Mouse (Mus musculus) CH12.LX (cell line): ENCODE measurements around the gene Gpx5.

Experiments
- CHD2 ChIP-seq: IDR thresholded peaks from 2 replicates; pipeline ENCODE4 v1.6.1; 2011; ENCODE audit warnings: low read length, improper control_type of control experiment
- CTCF ChIP-seq, 2 experiments: IDR thresholded peaks in 1 of 2; conservative IDR thresholded peaks in 1 of 2; 2 replicates each; pipeline ENCODE4 v1.5.1; 2011 to 2012; ENCODE audit warnings: low read depth in 2 of 2, low read length in 2 of 2, improper control_type of control experiment in 1 of 2, inconsistent platforms in 1 of 2, mild to moderate bottlenecking in 1 of 2, moderate library complexity in 1 of 2
- EP300 ChIP-seq: IDR thresholded peaks from 2 replicates; pipeline ENCODE4 v1.6.1; 2011; ENCODE audit warnings: low read length, improper control_type of control experiment
- MAX ChIP-seq: IDR thresholded peaks from 2 replicates; pipeline ENCODE4 v1.6.1; 2011; ENCODE audit warnings: low read length, improper control_type of control experiment
- MYC ChIP-seq: IDR thresholded peaks from 2 replicates; pipeline ENCODE4 v1.6.1; 2011; ENCODE audit warnings: low read depth, mild to moderate bottlenecking, improper control_type of control experiment, low read length
- POLR2A ChIP-seq: IDR thresholded peaks from 2 replicates; pipeline ENCODE4 v1.6.1; 2011; ENCODE audit warnings: low read depth, mild to moderate bottlenecking, improper control_type of control experiment, low read length
- POLR2AphosphoS2 ChIP-seq: IDR thresholded peaks from 2 replicates; pipeline ENCODE4 v1.6.1; 2011; ENCODE audit warnings: low read depth, low read length, improper control_type of control experiment
- SMC3 ChIP-seq: IDR thresholded peaks from 2 replicates; pipeline ENCODE4 v1.6.1; 2011; ENCODE audit warnings: low read depth, low read length, improper control_type of control experiment
- TCF12 ChIP-seq: IDR thresholded peaks from 2 replicates; pipeline ENCODE4 v1.6.1; 2014; ENCODE audit warnings: low read depth, mild to moderate bottlenecking, inconsistent platforms, low read length, improper control_type of control experiment
- USF2 ChIP-seq: conservative IDR thresholded peaks from 2 replicates; pipeline ENCODE4 v1.6.1; 2011; ENCODE audit warnings: low read depth, low read length, improper control_type of control experiment
- ZC3H11A ChIP-seq: IDR thresholded peaks from 2 replicates; pipeline ENCODE4 v1.6.1; 2012; ENCODE audit warnings: low read depth, mild to moderate bottlenecking, inconsistent platforms, low read length, improper control_type of control experiment

- no peak for TF ChIP-seq POLR2AphosphoS2
- TF ChIP-seq ZC3H11A = no peak
- no peak for TF ChIP-seq CTCF (conservative IDR thresholded peaks at IDR 0.05 in 1 of 2, IDR thresholded peaks at IDR 0.05 in 1 of 2; ENCODE audit: low read depth in 2 of 2, low read length in 2 of 2)
- no peak for TF ChIP-seq TCF12
- TF ChIP-seq USF2 = no peak
- TF ChIP-seq POLR2A = no peak
- TF ChIP-seq MAX = no peak
- no peak for TF ChIP-seq CHD2
- no peak for TF ChIP-seq EP300
- TF ChIP-seq SMC3 = no peak
- no peak for TF ChIP-seq MYC
These were observed 39.5 kb downstream of the Gpx5 start for GRCm38 (mm10) chr13:21253040-21253439.
